Mouse (Mus musculus): ENCODE measurements around the gene Mst1r.

DNA sequence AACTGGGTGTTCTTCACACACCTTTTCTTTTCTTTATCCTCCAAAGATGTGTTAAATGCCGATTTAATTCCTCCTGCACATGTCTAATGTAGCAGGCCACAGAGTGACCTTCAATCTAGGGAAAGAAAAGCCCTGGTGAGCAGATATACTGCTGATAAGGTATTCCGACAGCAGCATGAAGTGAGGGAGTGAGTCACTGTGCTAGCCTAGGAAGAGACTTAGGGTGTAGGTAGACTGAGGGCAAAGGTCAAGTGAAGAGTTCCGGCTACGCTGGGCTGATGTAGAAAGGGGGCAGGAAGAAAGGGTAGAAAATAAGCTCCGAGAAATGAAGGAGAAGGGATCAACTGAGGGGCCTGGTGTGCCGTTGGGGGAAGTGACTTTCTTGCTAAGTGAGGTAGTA lies 16.4 kb upstream of the Mst1r start:
- TF ChIP-seq CTCF (IDR thresholded peaks at IDR 0.05 in 2 of 3, conservative IDR thresholded peaks at IDR 0.05 in 1 of 3; ENCODE audit: control insufficient read depth in 1 of 3, insufficient read depth in 1 of 3, low read depth in 2 of 3, low read length in 3 of 3, poor library complexity in 1 of 3, severe bottlenecking in 1 of 3) (no peak), USF2 (IDR thresholded peaks at IDR 0.05; ENCODE audit: borderline replicate concordance in 1 of 2, insufficient read depth in 1 of 2, low read depth in 1 of 2, low read length in 2 of 2) (no peak), MYC (IDR thresholded peaks at IDR 0.05; ENCODE audit: low read depth, low read length) (no peak), TAL1 (IDR thresholded peaks at IDR 0.05; ENCODE audit: low read length) (no peak), RAD21 (IDR thresholded peaks at IDR 0.05; ENCODE audit: low read depth, low read length) (no peak), E2F4 (IDR thresholded peaks at IDR 0.05; ENCODE audit: borderline replicate concordance, low read depth, low read length) (no peak), ETS1 (IDR thresholded peaks at IDR 0.05; ENCODE audit: low read depth, low read length) (no peak), RCOR1 (IDR thresholded peaks at IDR 0.05; ENCODE audit: low read depth, low read length) (no peak), ZC3H11A (IDR thresholded peaks at IDR 0.05; ENCODE audit: low read depth, low read length) (no peak)

All from MEL (cell line).